Mouse (Mus musculus): Measurements from ENCODE around the gene Wnk1.
A peak's percentile ranks its signal among the peaks of the same experiment; 100 is the strongest.

The Wnk1 gene

DNA sequence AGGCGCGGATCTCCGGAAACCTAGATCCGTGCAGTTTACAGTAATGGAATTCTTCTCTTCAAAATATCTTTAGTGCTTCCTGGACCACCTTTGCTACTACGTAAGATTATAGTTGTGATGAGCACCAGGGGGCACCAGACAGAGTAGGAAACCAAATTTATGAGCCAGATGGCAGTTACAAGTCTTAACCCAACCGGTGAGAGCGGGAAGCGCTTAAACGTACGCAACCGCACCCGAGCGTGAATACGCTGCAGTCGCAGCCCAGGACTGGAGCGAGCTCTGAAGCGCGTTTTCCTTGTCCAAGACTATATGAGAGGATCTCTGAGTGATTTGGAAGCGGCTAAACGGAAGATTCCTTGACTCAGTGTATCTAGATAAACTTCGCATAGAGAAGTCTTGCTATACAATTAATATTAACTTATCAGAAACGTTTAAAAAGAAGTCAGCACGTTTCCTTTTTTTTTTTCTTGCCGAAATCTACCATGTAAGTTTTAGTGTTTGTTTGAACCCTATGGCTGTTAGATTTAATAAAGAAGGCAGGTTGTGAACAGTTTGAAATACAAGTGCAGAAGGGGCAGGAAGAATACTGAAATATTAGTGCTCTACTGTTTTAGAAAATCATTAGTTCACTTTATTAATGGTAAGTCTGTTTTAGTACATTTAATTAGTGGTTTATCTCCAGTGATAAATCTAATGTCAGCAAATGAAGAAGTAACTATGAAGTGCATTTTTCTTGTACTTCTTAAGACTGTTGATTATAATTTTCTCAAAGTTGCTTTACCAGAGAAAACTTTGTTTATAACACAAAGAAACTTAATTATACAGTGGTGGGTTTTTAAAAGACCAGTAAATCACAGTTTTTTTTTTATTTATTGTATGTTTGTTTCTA lies 1.4 kb upstream of the Wnk1 start:
- DNase-seq = peak; percentile 94

GRCm38 (mm10) chr6:120039256-120039563 lies 738 bp upstream of the Wnk1 start:
- peak; percentile 64 for DNase-seq

DNA sequence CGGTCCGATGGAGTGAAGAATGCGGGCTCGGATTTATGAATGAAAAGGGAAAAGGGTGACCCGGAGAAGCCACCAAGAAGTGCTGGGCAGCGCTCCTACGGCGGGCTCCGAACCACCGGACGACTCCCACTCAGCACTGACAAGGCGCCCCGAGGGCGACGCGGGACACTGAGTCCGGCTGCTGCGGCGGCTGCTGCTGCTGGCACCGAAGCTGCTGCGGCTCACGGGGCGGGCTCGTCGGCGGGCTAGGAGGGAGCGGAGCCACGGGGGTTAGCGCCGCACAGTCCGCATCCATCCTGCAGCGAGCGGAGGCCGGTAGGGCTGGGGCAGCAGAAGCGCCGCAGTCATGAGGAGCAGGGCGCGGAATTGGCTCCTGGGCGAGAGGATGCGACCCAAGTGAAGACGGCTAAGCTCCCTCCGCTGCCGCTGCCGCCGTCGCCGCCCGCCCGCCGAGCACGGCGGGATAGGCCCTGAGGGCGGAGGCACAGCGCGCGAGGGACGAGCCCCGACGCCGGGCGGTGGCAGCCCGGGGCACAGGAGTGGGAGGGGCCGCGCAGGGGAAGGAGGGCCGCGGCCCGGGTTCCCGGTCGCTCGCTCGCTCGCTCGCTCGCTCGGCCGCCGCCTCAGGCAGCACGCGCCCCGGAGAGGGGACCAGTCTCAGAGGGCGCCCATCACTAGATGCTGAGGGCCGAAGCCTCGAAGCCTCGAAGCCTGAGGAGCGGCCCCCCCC lies 671 bp downstream of the Wnk1 start:
- DNase-seq = peak; percentile 87

DNA sequence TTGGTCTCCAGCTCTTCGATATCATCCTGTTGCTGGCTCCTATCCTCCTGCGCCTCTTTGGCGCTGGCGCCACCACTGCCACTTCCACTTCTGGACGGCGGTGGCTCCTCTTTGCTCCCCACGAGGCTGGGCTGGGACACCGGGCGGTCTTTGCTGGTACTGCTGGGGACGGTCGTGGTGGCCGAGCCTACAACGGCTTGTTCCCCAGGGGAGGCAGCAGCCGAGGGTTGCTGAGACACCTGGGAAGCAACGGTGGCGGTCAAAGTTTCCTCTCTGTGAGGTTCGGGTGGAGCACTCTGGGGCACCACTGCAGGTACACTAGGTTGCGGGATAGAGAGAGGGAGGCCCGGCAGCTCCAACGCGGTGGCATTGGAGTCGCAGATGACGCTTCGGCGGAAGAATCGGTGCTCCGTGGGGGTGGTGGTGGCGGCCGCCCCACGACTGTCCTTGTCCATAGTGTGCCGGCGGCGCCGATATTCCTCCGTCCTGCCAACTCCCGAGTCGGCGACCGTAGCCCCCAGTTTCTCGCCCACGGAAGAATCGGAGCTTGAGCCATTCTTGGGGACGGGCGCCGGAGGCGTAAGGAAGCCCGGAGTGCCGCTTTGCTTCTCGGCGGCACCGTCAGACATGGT lies 1.4 kb downstream of the Wnk1 start:
- DNase-seq = peak; percentile 76

DNA sequence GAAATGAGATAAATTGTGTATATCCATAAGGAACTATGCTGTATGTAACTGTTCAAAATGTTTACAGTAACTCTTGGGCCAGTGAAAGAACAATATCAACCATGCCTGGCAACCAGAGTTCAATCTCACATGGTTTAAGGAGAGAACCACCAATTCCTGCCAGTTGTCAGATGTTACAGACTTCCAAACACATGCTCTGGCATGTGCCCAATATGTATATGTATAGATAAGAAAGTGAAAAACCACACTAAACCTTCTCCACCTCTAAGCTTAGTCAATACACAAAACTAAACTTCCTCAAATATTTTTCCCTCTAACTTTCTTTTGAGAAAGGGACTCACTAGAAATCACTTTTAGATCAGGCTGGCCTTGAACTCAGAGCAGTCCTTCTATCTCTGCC lies 13.9 kb downstream of the Wnk1 start:
- DNase-seq = no peak

- no peak for DNase-seq
These were observed 14.7 kb downstream of the Wnk1 start for GRCm38 (mm10) chr6:120023746-120024145.

- DNase-seq = no peak
These were observed 16.4 kb downstream of the Wnk1 start for GRCm38 (mm10) chr6:120022042-120022441.

DNA sequence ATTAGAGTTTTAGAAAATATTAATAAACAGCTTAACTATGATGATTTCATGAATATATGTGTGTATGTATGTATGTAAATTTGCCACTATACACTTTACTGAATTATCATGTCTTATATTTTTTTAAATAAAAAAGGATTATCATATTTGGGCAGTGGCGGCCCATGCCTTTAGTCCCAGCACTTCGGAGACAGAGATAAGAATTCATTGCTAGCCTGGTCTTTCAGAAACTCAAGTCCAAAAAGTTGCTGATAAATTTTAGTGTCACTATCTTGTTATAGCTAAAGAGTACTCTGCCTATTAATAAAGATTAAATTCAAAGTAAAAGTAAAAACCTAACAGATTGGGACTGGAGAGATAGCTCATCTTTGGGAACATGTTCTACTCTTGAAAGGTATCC lies 18.8 kb downstream of the Wnk1 start:
- no peak for DNase-seq

DNA sequence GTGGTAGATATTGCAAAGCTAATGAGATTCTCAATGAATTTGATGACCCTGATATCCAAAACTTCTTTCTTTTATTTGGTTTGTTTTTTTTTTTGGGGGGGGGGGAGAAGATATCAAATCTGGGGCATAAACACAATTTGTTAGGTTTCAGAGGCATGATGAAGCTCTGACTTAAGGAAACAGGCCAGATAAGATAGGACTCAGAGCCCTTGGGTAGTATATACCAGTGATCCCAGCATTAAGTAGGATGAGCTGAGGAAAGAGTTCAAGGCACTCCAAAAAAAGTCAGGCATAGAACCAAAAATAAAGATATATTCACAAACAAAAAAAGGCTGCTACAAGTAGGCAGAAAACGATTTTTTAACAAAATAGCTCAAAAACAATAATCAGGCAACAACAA lies 25.3 kb downstream of the Wnk1 start:
- DNase-seq = no peak

GRCm38 (mm10) chr6:120011440-120011839 lies 27.0 kb downstream of the Wnk1 start:
- DNase-seq = no peak

- no peak for DNase-seq
These were observed 27.5 kb downstream of the Wnk1 start for GRCm38 (mm10) chr6:120011001-120011400.

DNA sequence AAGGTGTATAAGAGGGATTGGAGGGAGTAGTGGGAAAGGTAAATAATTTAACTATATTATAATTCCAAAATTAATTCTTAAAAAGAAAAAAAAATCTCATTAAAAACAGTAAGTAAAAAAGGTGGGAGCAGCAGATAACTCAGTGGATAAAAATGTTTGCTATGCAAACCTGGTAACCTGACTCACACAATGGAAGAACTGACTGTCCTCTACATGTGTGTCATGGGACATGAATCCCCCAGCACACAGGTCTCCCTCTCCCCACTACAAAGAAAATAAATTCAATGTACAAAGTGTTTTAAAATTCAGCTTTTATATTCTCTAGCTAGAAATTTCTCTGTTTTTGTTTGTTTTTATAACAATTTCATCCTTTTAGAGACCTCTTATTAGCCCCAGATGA lies 27.9 kb downstream of the Wnk1 start:
- DNase-seq = no peak

DNA sequence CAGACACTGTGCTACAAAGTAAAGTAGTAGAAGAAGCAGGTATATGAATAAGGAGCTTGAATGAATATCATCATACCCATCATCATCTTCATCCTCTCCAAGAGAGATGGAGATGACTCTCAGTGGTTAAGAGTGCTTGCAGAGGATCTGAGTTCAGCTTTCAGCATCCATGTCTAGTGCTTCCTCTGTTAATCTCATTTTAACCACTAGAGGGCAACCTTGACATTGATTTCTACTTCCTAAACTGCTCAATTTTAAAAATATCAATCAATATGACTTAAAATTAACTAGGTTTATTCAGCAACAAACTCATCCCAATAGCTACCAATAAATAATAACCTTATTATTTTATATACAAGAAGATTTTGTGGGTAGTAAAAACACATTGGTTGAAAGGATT lies 36.8 kb downstream of the Wnk1 start:
- peak; percentile 35 for DNase-seq

- peak; percentile 14 for DNase-seq
These were observed 42.0 kb downstream of the Wnk1 start for GRCm38 (mm10) chr6:119996480-119996879.

DNA sequence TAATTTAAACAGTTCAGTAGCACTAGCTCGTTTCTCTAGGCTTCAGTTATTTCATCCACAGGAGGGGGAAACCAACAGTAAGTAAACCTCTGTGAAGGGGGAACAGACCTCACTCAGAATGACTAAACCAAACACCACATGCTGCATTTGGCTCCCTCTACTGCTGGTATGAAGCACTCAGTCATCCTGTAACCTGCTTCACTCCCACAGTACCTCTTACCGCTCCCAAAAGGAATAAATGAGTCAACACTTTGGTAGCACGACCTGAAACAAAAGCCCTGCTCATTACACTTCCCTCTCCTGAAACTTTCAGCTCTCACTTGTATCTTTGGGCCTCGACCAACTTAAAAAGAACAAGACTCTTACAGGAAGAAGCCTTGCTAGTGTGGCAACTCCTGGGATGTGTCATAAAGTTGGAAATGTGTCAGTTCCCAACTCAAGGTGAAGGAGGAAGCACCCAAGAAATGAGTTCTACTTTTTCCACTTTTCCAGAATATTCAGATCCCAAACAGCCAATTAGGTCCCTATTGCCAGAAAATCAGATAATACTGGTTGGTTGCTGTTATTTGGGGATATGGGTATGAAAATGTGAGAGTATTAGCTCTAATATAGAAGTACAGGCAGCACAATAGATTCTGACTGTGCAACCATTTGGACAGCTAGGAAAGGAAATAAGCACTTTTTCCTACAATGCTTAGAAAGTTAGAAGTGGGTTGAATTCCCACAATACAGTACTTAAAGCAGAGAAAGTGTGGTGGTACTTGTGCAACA lies 114.1 kb downstream of the Wnk1 start:
- DNase-seq = no peak

GRCm38 (mm10) chr6:119922544-119922943 lies 115.9 kb downstream of the Wnk1 start:
- DNase-seq = no peak

- no peak for DNase-seq
These were observed 116.3 kb downstream of the Wnk1 start for GRCm38 (mm10) chr6:119922136-119922535.

DNA sequence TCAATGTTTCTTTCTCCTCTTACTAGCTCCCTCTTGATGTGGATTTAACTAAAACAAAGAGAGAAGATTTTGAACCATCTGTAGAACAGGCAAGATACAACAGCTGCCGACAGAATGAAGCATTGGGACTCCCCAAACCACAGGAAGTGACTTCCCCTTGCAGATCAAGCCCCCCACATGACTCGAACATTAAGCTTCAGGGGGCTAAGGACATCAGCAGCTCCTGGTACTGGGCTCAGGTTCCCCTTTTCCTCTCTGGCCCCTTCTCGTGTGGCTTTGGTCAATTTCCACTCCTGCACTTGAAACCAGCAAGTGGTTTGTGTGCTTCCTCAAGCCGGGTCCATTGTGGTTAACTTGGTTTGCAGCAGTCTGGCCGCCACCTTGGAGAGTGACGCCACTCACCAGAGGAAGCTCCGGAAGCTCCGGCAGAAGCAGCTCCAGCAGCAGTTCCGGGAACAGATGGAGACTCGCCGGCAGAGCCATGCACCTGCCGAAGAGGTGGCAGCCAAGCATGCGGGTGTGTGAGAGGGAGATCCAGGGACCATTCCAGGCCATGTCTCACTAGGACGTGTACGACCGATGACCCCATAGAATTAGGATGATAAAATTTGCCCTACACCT lies 119.8 kb downstream of the Wnk1 start:
- DNase-seq = peak; percentile 68

- DNase-seq = no peak
These were observed 122.8 kb downstream of the Wnk1 start for GRCm38 (mm10) chr6:119915710-119916109.

GRCm38 (mm10) chr6:119912046-119912445 lies 126.4 kb downstream of the Wnk1 start:
- DNase-seq = no peak

DNA sequence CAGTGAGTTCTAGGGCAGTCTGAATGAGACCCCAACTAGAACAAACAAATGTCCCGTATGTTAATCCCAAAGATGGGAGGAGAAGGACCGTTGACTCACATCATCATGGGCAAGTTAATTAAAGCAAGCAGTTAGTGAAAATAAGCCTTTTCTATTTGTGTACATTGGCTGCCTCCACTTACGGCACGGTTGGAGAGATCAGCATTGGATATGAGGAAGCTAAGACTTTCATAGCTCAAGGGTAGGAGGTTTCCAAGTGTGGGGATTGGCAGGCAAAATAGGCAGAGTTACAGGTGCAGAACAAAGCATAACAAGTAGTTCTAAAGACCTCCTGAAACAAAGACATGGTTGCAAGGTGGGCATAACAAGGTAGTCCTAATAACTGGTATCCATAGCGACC lies 133.0 kb downstream of the Wnk1 start:
- no peak for DNase-seq

- DNase-seq = no peak
These were observed 135.2 kb downstream of the Wnk1 start for GRCm38 (mm10) chr6:119903081-119903789.
